7 mouse cellular contexts compared by ENCODE assay signal in genomic region chr6:72898244-72899200, GRCm38 (mm10). TPM values are rescaled to one million over a fixed set of nuclear protein-coding genes. Genes with fewer than 3 reads are reported as not detected.
DNase-seq lines count a peak whose midpoint lies in the region; ATAC-seq and TF ChIP-seq lines count a peak whose summit lies in the region.

No protein-coding gene starts in this region.

- no peaks in the 10 kb centered on the region for H3K27me3 ChIP-seq in intestine, embryonic 15.5 days (replicated peaks)
- H3K27me3 ChIP-seq in limb, embryonic 14.5 days (ENCODE audit: control insufficient read depth, insufficient read depth, low read length) = no peaks in the 10 kb centered on the region
- H3K27me3 ChIP-seq in midbrain, embryonic 15.5 days (replicated peaks) = no peaks in the 10 kb centered on the region
- no peaks in the 10 kb centered on the region for H3K27me3 ChIP-seq in spleen, adult 2 months (ENCODE audit: control insufficient read depth, insufficient read depth, low read length)

- ATAC-seq in intestine, embryonic 15.5 days = peak; percentile 61
- peak; percentile 23 for ATAC-seq in limb, embryonic 14.5 days (ENCODE audit: low FRiP score, low read depth)
- peak; percentile 59 for ATAC-seq in midbrain, embryonic 15.5 days (replicated peaks)

- H3K9me3 ChIP-seq in intestine, embryonic 15.5 days = no peaks in the 10 kb centered on the region
- no peaks in the 10 kb centered on the region for H3K9me3 ChIP-seq in limb, embryonic 14.5 days (ENCODE audit: control insufficient read depth, low read length)
- H3K9me3 ChIP-seq in midbrain, embryonic 15.5 days = no peaks in the 10 kb centered on the region

- H3K27ac ChIP-seq in intestine, embryonic 15.5 days = peak overlapping the region; percentile 99
- peak overlapping the region; percentile 99 for H3K27ac ChIP-seq in limb, embryonic 14.5 days (replicated peaks; ENCODE audit: low read depth, low read length)
- peak overlapping the region; percentile 97 for H3K27ac ChIP-seq in midbrain, embryonic 15.5 days
- H3K27ac ChIP-seq in spleen, adult 2 months (ENCODE audit: insufficient read depth, low read length) = peak overlapping the region; percentile 84

- no peak for TF ChIP-seq POLR2A in limb, embryonic 14.5 days (IDR thresholded peaks at IDR 0.05; ENCODE audit: borderline replicate concordance, extremely low read depth, insufficient read depth, insufficient read length)
- no peak for TF ChIP-seq POLR2A in spleen, adult 2 months (IDR thresholded peaks at IDR 0.05; ENCODE audit: low read depth, low read length)

- WGBS in intestine, embryonic 15.5 days = under 1% methylated on average over 60 of the region's 71 CpGs
- under 1% methylated on average over 55 of the region's 71 CpGs for WGBS in limb, embryonic 14.5 days
- WGBS in midbrain, embryonic 15.5 days = under 1% methylated on average over 65 of the region's 71 CpGs
- 2% methylated on average over 43 of the region's 71 CpGs for WGBS in spleen, adult 2 months

- peaks cover 7% of the 10 kb centered on the region; the same call in 1 of the 2 replicates for H3K4me1 ChIP-seq in intestine, embryonic 15.5 days (replicated peaks)
- H3K4me1 ChIP-seq in limb, embryonic 14.5 days (ENCODE audit: control insufficient read depth, insufficient read depth, low read length) = peaks cover 22% of the 10 kb centered on the region
- peaks cover 32% of the 10 kb centered on the region for H3K4me1 ChIP-seq in midbrain, embryonic 15.5 days
- peaks cover 6% of the 10 kb centered on the region for H3K4me1 ChIP-seq in spleen, adult 2 months (ENCODE audit: control insufficient read depth, insufficient read depth, insufficient read length)

- peak; percentile 81 for DNase-seq in adrenal gland, adult 2 months
- DNase-seq in embryo, embryonic 10 days (ENCODE audit: low spot score) = peak; percentile 50
- DNase-seq in gastrocnemius, postnatal 14 days = peak; percentile 69
- peak; percentile 43 for DNase-seq in limb, embryonic 14.5 days (ENCODE audit: low spot score)
- DNase-seq in spleen, adult 2 months (ENCODE audit: low read depth in 1 of 2, low spot score in 2 of 2) = peak; percentile 25 to 51

- peak overlapping the region; percentile 99 for H3K4me3 ChIP-seq in intestine, embryonic 15.5 days (replicated peaks)
- peak overlapping the region; percentile 97 for H3K4me3 ChIP-seq in limb, embryonic 14.5 days (replicated peaks; ENCODE audit: low read length)
- H3K4me3 ChIP-seq in midbrain, embryonic 15.5 days = peak overlapping the region; percentile 93
- H3K4me3 ChIP-seq in spleen, adult 2 months (ENCODE audit: extremely low read depth, insufficient read depth, insufficient read length) = peak overlapping the region; percentile 73

- peak overlapping the region; percentile 70 for H3K4me2 ChIP-seq in intestine, embryonic 15.5 days (replicated peaks)
- peak overlapping the region; percentile 54 for H3K4me2 ChIP-seq in limb, embryonic 14.5 days (replicated peaks; ENCODE audit: low read depth, low read length, severe bottlenecking)
- peak overlapping the region; percentile 61 for H3K4me2 ChIP-seq in midbrain, embryonic 15.5 days

- no peaks in the 10 kb centered on the region for H3K36me3 ChIP-seq in intestine, embryonic 15.5 days
- H3K36me3 ChIP-seq in limb, embryonic 14.5 days (ENCODE audit: control insufficient read depth, insufficient read depth, low read length) = peaks cover 12% of the 10 kb centered on the region
- H3K36me3 ChIP-seq in midbrain, embryonic 15.5 days (replicated peaks) = no peaks in the 10 kb centered on the region
- no peaks in the 10 kb centered on the region for H3K36me3 ChIP-seq in spleen, adult 2 months (ENCODE audit: control insufficient read depth, insufficient read depth, low read length)

- intact Hi-C loops in gastrocnemius, postnatal 14 days (cut with DNase I; ENCODE audit: low total_unique reads) = no loop called here

- TF ChIP-seq CTCF in spleen, adult 2 months (IDR thresholded peaks at IDR 0.05; ENCODE audit: extremely low read depth, insufficient read depth, insufficient read length, insufficient replicate concordance) = no peak

- peak overlapping the region; percentile 100 for H3K9ac ChIP-seq in intestine, embryonic 15.5 days
- peak overlapping the region; percentile 100 for H3K9ac ChIP-seq in limb, embryonic 14.5 days (ENCODE audit: low read depth, low read length, severe bottlenecking)
- H3K9ac ChIP-seq in midbrain, embryonic 15.5 days = peak overlapping the region; percentile 99

RNA-seq across cellular contexts. Expression of gene Kcmf1, which starts 1.3 kb away (rescaled TPM):
- 100 to 1,000 TPM in 1 of 2 experiments, 10 to 100 TPM in 1; 77.9 to 108 TPM for total RNA-seq in adrenal gland, adult 2 months (2021)
- polyA plus RNA-seq in adrenal gland, adult 2 months (2012; rRNA removed) = 213 and 217 TPM in 2 replicates
- 10 to 100 TPM; 78.7 to 84.8 TPM for total RNA-seq in gastrocnemius, postnatal 14 days (2021)
- polyA plus RNA-seq in intestine, embryonic 15.5 days (2015; fragmentation: Nextera tagmentation; extraction: Ambion mirVana) = 42.2 and 46.4 TPM in 2 replicates
- polyA plus RNA-seq in limb, embryonic 14.5 days (2012; rRNA removed) = 86.9 and 119 TPM in 2 replicates
- 61.4 and 65.5 TPM in 2 replicates for polyA plus RNA-seq in limb, embryonic 14.5 days (2014; fragmentation: Nextera tagmentation; extraction: Ambion mirVana)
- 38.1 and 42.8 TPM in 2 replicates for polyA plus RNA-seq in midbrain, embryonic 15.5 days (2015; fragmentation: Nextera tagmentation; extraction: Ambion mirVana)
- 94.1 and 116 TPM in 2 replicates for polyA plus RNA-seq in spleen, adult 2 months (2012; rRNA removed)

Comparison
In these comparisons a context has a peak if more than half of its experiments do, and no peak if none do; other contexts are left out.
1. Peak in every context shown above with its lines: DNase-seq, ATAC-seq, H3K4me3 ChIP-seq and H3K27ac ChIP-seq.